Mouse (Mus musculus) MEL (cell line): ENCODE results near the gene Acrbp.
A peak's percentile ranks its signal among the peaks of the same experiment; 100 is the strongest.

ENCODE experiments used
- CTCF ChIP-seq, 3 experiments: IDR thresholded peaks in 2 of 3; conservative IDR thresholded peaks in 1 of 3; 2 replicates each; pipeline ENCODE4 v1.5.1; 2011 to 2012; ENCODE audit warnings: low read length in 3 of 3, low read depth in 2 of 3, mild to moderate bottlenecking in 2 of 3, improper control_type of control experiment in 1 of 3, inconsistent platforms in 1 of 3, mixed read lengths in 1 of 3, moderate library complexity in 1 of 3; ENCODE audit not compliant: control insufficient read depth in 1 of 3, insufficient read depth in 1 of 3, poor library complexity in 1 of 3, severe bottlenecking in 1 of 3
- E2F4 ChIP-seq: IDR thresholded peaks from 2 replicates; pipeline ENCODE4 v1.6.1; 2011; ENCODE audit warnings: low read depth, low read length, improper control_type of control experiment, borderline replicate concordance
- ELF1 ChIP-seq: IDR thresholded peaks from 2 replicates; pipeline ENCODE4 v1.6.1; 2014; ENCODE audit warnings: low read depth, mild to moderate bottlenecking, inconsistent platforms, low read length, improper control_type of control experiment, moderate library complexity
- ETS1 ChIP-seq: IDR thresholded peaks from 2 replicates; pipeline ENCODE4 v1.6.1; 2012; ENCODE audit warnings: low read depth, mild to moderate bottlenecking, inconsistent platforms, low read length, improper control_type of control experiment, moderate library complexity
- MAX ChIP-seq: IDR thresholded peaks from 2 replicates; pipeline ENCODE4 v1.6.1; 2011; ENCODE audit warnings: low read length, improper control_type of control experiment
- MAZ ChIP-seq: IDR thresholded peaks from 2 replicates; pipeline ENCODE4 v1.6.1; 2012; ENCODE audit warnings: low read depth, mild to moderate bottlenecking, inconsistent platforms, low read length, improper control_type of control experiment
- MEF2A ChIP-seq: IDR thresholded peaks from 2 replicates; pipeline ENCODE4 v1.6.1; 2014; ENCODE audit warnings: low read depth, mild to moderate bottlenecking, inconsistent platforms, low read length, improper control_type of control experiment; ENCODE audit not compliant: poor library complexity, insufficient replicate concordance, severe bottlenecking; ENCODE audit errors: extremely low read depth
- POLR2A ChIP-seq, 2 experiments: IDR thresholded peaks; 2 replicates each; pipeline ENCODE4 v1.6.1; 2011 to 2012; ENCODE audit warnings: low read length in 2 of 2, mild to moderate bottlenecking in 2 of 2, control low read depth in 1 of 2, improper control_type of control experiment in 1 of 2, low read depth in 1 of 2, moderate library complexity in 1 of 2; ENCODE audit not compliant: control insufficient read depth in 1 of 2, insufficient read depth in 1 of 2, poor library complexity in 1 of 2
- POLR2AphosphoS5 ChIP-seq: IDR thresholded peaks from 2 replicates; pipeline ENCODE4 v1.6.1; 2012; ENCODE audit warnings: low read depth, borderline replicate concordance, mild to moderate bottlenecking, inconsistent platforms, low read length, moderate library complexity, mixed read lengths
- RAD21 ChIP-seq: IDR thresholded peaks from 2 replicates; pipeline ENCODE4 v1.6.1; 2011; ENCODE audit warnings: mild to moderate bottlenecking, low read depth, low read length, improper control_type of control experiment
- RCOR1 ChIP-seq: IDR thresholded peaks from 2 replicates; pipeline ENCODE4 v1.6.1; 2012; ENCODE audit warnings: low read depth, mild to moderate bottlenecking, inconsistent platforms, low read length, improper control_type of control experiment
- TCF12 ChIP-seq: IDR thresholded peaks from 2 replicates; pipeline ENCODE4 v1.6.1; 2014; ENCODE audit warnings: low read depth, mild to moderate bottlenecking, inconsistent platforms, low read length, improper control_type of control experiment, moderate library complexity
- UBTF ChIP-seq: IDR thresholded peaks from 2 replicates; pipeline ENCODE4 v1.6.1; 2012; ENCODE audit warnings: low read depth, mild to moderate bottlenecking, inconsistent platforms, low read length, improper control_type of control experiment, moderate library complexity, borderline replicate concordance; ENCODE audit not compliant: insufficient read depth
- ZKSCAN1 ChIP-seq: IDR thresholded peaks from 2 replicates; pipeline ENCODE4 v1.6.1; 2012; ENCODE audit warnings: low read depth, mild to moderate bottlenecking, inconsistent platforms, low read length, improper control_type of control experiment, moderate library complexity

- TF ChIP-seq CTCF (IDR thresholded peaks at IDR 0.05 in 2 of 3, conservative IDR thresholded peaks at IDR 0.05 in 1 of 3; ENCODE audit: control insufficient read depth in 1 of 3, insufficient read depth in 1 of 3, low read depth in 2 of 3, low read length in 3 of 3, poor library complexity in 1 of 3, severe bottlenecking in 1 of 3) (no peak), E2F4 (no peak), POLR2AphosphoS5 (0 out of 2 replicates have a peak, but pooled peaks have one; percentile 44), POLR2A (IDR thresholded peaks at IDR 0.05; ENCODE audit: control insufficient read depth in 1 of 2, insufficient read depth in 1 of 2, low read depth in 1 of 2, low read length in 2 of 2, poor library complexity in 1 of 2) (peak in 1 of 2 experiments; percentile 75; a peak in 2 of 4 replicates), MAZ (no peak), UBTF (no peak), ELF1 (peak; percentile 41; the same call in 1 of the 2 replicates), MAX (peak; percentile 91), ETS1 (peak; percentile 83), RCOR1 (peak; percentile 88), RAD21 (no peak), MEF2A (no peak), ZKSCAN1 (no peak), TCF12 (peak; percentile 93)
Observed at GRCm38 (mm10) chr6:125071170-125071895, 21.8 kb downstream of the Acrbp start.
